Mouse (Mus musculus) granulocyte monocyte progenitor cell, adult 5-6 weeks (primary cell): ENCODE data around the gene Gm10570. TPM values are rescaled to one million over a fixed set of nuclear protein-coding genes. Genes with fewer than 3 reads are reported as not detected.

Experiments
- ATAC-seq: replicated peaks from 2 replicates; pipeline ENCODE4 v1.8.0; 2016; ENCODE audit warnings: mild to moderate bottlenecking, moderate TSS enrichment, inconsistent platforms; ENCODE audit not compliant: poor library complexity, severe bottlenecking
- total RNA-seq, 2 experiments: library from RNA; stranded (forward) in 1 of 2; stranded (reverse) in 1 of 2; fragments of 200-712, 200-1000 nt in 1 of 2; fragments of >200 nt in 1 of 2; fragmentation: Nextera tagmentation in 1 of 2; gene quantifications; 2 replicates each; pipeline ENCODE4 v1.2.3; 2014 to 2017

Gene Gm10570
- total RNA-seq, 2 experiments from 2014 or later, result not detected

- ATAC-seq, result no peak
Observed at GRCm38 (mm10) chr4:130274346-130275015, 34.0 kb downstream of the Gm10570 start.

- ATAC-seq, result no peak
Observed at GRCm38 (mm10) chr4:130273698-130274345, 34.7 kb downstream of the Gm10570 start.

GRCm38 (mm10) chr4:130270611-130271347 lies 37.7 kb downstream of the Gm10570 start:
- ATAC-seq, result peak; percentile 63

- no peak for ATAC-seq
Observed at GRCm38 (mm10) chr4:130270089-130270488, 38.4 kb downstream of the Gm10570 start.

GRCm38 (mm10) chr4:130268736-130269135 lies 39.7 kb downstream of the Gm10570 start:
- no peak for ATAC-seq

GRCm38 (mm10) chr4:130267069-130267468 lies 41.4 kb downstream of the Gm10570 start:
- no peak for ATAC-seq

GRCm38 (mm10) chr4:130266601-130267000 lies 41.9 kb downstream of the Gm10570 start:
- ATAC-seq, result no peak

GRCm38 (mm10) chr4:130264698-130265349 lies 43.6 kb downstream of the Gm10570 start:
- peak; percentile 79 for ATAC-seq

- no peak for ATAC-seq
Observed at GRCm38 (mm10) chr4:130264131-130264530, 44.3 kb downstream of the Gm10570 start.

GRCm38 (mm10) chr4:130260406-130260805 lies 48.1 kb downstream of the Gm10570 start:
- ATAC-seq, result no peak

Other genes with a start within 250 kb of the Gm10570 start
- gene Pef1, start 206.1 kb downstream of the Gm10570 start, total RNA-seq (2014; fragmentation: Nextera tagmentation), result 22.7 and 60.5 TPM in 2 replicates
- gene Pef1, start 206.1 kb downstream of the Gm10570 start, total RNA-seq (2017), result 10.4 and 12.4 TPM in 2 replicates
- not detected in 2 replicates for gene Hcrtr1, start 169.3 kb downstream of the Gm10570 start, total RNA-seq (2014; fragmentation: Nextera tagmentation)
- gene Hcrtr1, start 169.3 kb downstream of the Gm10570 start, total RNA-seq (2017), result not detected in 2 replicates
- 1.5 TPM in 1 of 2 replicates, not detected in the other for gene Tinagl1, start 133.6 kb downstream of the Gm10570 start, total RNA-seq (2014; fragmentation: Nextera tagmentation)
- gene Tinagl1, start 133.6 kb downstream of the Gm10570 start, total RNA-seq (2017), result 0.82 and 1.1 TPM in 2 replicates
- not detected in 2 replicates for gene Gm853, start 86.3 kb downstream of the Gm10570 start, total RNA-seq (2014; fragmentation: Nextera tagmentation)
- gene Gm853, start 86.3 kb downstream of the Gm10570 start, total RNA-seq (2017), result not detected in 2 replicates
- gene Serinc2, start 29.5 kb downstream of the Gm10570 start, total RNA-seq (2014; fragmentation: Nextera tagmentation), result not detected in 2 replicates
- not detected in 2 replicates for gene Serinc2, start 29.5 kb downstream of the Gm10570 start, total RNA-seq (2017)
- not detected in 2 replicates for gene Fabp3, start 79 bp downstream of the Gm10570 start, total RNA-seq (2014; fragmentation: Nextera tagmentation)
- not detected in 2 replicates for gene Fabp3, start 79 bp downstream of the Gm10570 start, total RNA-seq (2017)
- gene Zcchc17, start 51.3 kb upstream of the Gm10570 start, total RNA-seq (2014; fragmentation: Nextera tagmentation), result 32.0 and 45.7 TPM in 2 replicates
- 124 and 150 TPM in 2 replicates for gene Zcchc17, start 51.3 kb upstream of the Gm10570 start, total RNA-seq (2017)
- gene Snrnp40, start 51.5 kb upstream of the Gm10570 start, total RNA-seq (2014; fragmentation: Nextera tagmentation), result 73.7 and 97.1 TPM in 2 replicates
- gene Snrnp40, start 51.5 kb upstream of the Gm10570 start, total RNA-seq (2017), result 83.4 and 96.8 TPM in 2 replicates